Mouse (Mus musculus) liver, embryonic 11.5 days (tissue): ENCODE results near the gene Ugt1a8. TPM values are rescaled to one million over a fixed set of nuclear protein-coding genes. Genes with fewer than 3 reads are reported as not detected.

Source experiments
- ATAC-seq: fragments of 200-750 bp; cut with Nextera tagmentation; replicated peaks from 2 replicates; pipeline ENCODE4 v1.8.0; 2017; ENCODE audit warnings: moderate number of reproducible peaks, mild to moderate bottlenecking, moderate TSS enrichment, moderate library complexity; ENCODE audit not compliant: low FRiP score
- DNase-seq: peaks from one replicate; pipeline ENCODE4 v3.0.0-alpha.2; 2017; ENCODE audit warnings: low spot score
- H3K27ac ChIP-seq: fragments of 300-500 bp; sonication (generic); 2 replicates; pipeline ENCODE4 v1.5.1; 2014; ENCODE audit warnings: mild to moderate bottlenecking, low read depth, low read length, control low read depth
- H3K27me3 ChIP-seq: fragments of 300-500 bp; sonication (generic); replicated peaks from 2 replicates; pipeline ENCODE4 v1.6.1; 2014; ENCODE audit warnings: low read length, mixed read lengths; ENCODE audit not compliant: control insufficient read depth, insufficient read depth
- H3K36me3 ChIP-seq: fragments of 300-500 bp; sonication (generic); 2 replicates; pipeline ENCODE4 v1.6.1; 2014; ENCODE audit warnings: mild to moderate bottlenecking, low read length, moderate library complexity, mixed read lengths; ENCODE audit not compliant: control insufficient read depth, insufficient read depth
- H3K4me1 ChIP-seq: fragments of 300-500 bp; sonication (generic); replicated peaks from 2 replicates; pipeline ENCODE4 v1.6.1; 2014; ENCODE audit warnings: low read length, mixed read lengths; ENCODE audit not compliant: control insufficient read depth, insufficient read depth
- H3K4me2 ChIP-seq: fragments of 300-500 bp; sonication (generic); 2 replicates; pipeline ENCODE4 v1.6.1; 2014; ENCODE audit warnings: mild to moderate bottlenecking, control low read depth, moderate library complexity
- H3K4me3 ChIP-seq: fragments of 300-500 bp; sonication (generic); 2 replicates; pipeline ENCODE4 v1.5.1; 2014; ENCODE audit warnings: low read depth, low read length, control low read depth
- H3K9ac ChIP-seq: fragments of 300-500 bp; sonication (generic); 2 replicates; pipeline ENCODE4 v1.6.1; 2014; ENCODE audit warnings: low read depth, low read length, control low read depth
- H3K9me3 ChIP-seq: fragments of 300-500 bp; sonication (generic); 2 replicates; pipeline ENCODE4 v1.6.1; 2016; ENCODE audit warnings: low read length, inconsistent platforms, mixed read lengths; ENCODE audit not compliant: control insufficient read depth
- WGBS: fragments of 180-500 bp; shearing (Covaris S2); extraction: QIAGEN DNeasy Blood & Tissue Kit; methylation state at CpG from one replicate; pipeline ENCODE4 v1.1.7; 2014; 5-methylcytosine and 5-hydroxymethylcytosine counted together
- polyA plus RNA-seq: library from polyadenylated mRNA; unstranded; fragments of >200 nt; fragmentation: Nextera tagmentation; extraction: Ambion mirVana; gene quantifications from 2 replicates; pipeline ENCODE4 v1.2.1, GENCODE M21; 2014

Gene Ugt1a8
- polyA plus RNA-seq, 1 experiment from 2014 or later = not detected

DNA sequence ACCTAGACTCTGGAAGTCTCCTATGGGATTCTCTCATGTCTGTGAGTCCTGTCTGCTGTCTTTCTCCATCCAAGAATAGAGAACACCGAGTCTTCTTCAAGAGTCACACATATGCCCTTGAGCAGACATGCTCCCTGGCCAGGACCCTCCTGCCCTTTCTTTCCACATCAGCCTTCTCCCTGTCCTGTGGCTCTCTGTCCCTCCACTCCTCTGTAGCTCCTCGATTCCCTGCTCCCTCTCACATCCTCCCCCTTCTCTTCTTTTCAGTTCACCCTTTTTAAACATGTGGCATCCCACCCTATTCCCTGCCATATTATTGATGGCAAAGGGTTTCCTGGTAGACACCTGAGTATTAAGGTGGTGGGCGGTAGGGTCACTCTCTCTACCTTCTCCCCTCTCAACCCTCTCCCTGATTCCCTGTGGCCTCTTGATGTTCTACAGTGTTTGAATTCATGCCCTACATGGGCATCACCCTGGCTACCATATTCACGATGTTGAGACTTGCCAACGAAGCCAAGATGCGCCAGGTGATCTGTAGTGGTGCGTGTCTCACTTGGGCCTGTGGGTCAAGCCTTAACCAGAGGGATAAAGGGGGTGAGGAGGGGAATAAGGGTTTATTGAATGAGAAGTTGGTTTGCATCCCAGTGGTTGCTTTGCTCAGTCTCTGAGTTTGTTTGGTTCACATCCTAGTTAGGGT is 144.3 kb downstream of the Ugt1a8 start:
- no peak overlapping the region for H3K4me2 ChIP-seq
- no peaks in the 10 kb centered on the region for H3K27me3 ChIP-seq
- no peaks in the 10 kb centered on the region for H3K4me1 ChIP-seq
- H3K9me3 ChIP-seq = peaks cover 92% of the 10 kb centered on the region
- no peak for ATAC-seq
- no peak overlapping the region for H3K9ac ChIP-seq
- no peak for DNase-seq
- H3K27ac ChIP-seq = no peak overlapping the region
- no peak overlapping the region for H3K4me3 ChIP-seq
- WGBS = 61% methylated on average over 7 of the region's 7 CpGs
- no peaks in the 10 kb centered on the region for H3K36me3 ChIP-seq

DNA sequence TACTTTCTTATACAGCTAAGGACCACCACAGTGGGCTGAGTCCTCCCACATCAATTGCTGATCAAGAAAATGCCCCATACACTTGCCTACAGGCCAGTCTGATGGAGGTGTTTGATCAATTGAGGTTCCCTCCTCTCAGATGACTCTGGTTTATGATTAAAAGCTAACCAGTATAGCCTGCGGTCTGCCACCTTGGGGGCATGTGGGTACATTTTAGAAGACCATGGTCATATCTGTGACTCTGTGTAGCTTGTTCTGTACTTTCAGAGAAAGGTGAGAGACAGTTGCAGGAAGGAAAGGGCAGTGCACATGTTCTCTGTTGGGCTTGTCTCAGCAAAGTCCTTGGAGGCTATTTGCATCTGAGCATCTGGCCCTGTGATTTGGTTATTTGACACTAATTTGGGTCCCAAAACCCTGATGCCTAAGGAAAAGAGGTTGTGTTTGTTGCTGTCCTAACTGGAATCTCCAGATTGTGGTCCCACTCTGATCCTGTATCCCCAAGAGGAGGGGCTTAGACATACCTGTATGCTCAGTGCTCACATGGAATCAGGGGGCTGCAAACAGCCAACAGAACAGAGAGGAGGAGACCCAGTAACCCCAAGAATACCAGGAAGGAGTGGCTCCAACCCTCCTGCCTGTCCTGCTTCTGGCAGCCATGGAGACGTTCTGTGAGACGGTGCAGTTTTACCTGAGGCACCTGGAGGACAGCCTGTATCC is 145.2 kb downstream of the Ugt1a8 start:
- H3K4me1 ChIP-seq = no peaks in the 10 kb centered on the region
- no peaks in the 10 kb centered on the region for H3K27me3 ChIP-seq
- no peaks in the 10 kb centered on the region for H3K36me3 ChIP-seq
- DNase-seq (no peak), ATAC-seq (no peak)
- no peak overlapping the region for H3K27ac ChIP-seq
- H3K4me2 ChIP-seq = no peak overlapping the region
- 48% methylated on average over 3 of the region's 3 CpGs for WGBS
- H3K9ac ChIP-seq = no peak overlapping the region
- peaks cover 94% of the 10 kb centered on the region for H3K9me3 ChIP-seq
- H3K4me3 ChIP-seq = no peak overlapping the region

DNA sequence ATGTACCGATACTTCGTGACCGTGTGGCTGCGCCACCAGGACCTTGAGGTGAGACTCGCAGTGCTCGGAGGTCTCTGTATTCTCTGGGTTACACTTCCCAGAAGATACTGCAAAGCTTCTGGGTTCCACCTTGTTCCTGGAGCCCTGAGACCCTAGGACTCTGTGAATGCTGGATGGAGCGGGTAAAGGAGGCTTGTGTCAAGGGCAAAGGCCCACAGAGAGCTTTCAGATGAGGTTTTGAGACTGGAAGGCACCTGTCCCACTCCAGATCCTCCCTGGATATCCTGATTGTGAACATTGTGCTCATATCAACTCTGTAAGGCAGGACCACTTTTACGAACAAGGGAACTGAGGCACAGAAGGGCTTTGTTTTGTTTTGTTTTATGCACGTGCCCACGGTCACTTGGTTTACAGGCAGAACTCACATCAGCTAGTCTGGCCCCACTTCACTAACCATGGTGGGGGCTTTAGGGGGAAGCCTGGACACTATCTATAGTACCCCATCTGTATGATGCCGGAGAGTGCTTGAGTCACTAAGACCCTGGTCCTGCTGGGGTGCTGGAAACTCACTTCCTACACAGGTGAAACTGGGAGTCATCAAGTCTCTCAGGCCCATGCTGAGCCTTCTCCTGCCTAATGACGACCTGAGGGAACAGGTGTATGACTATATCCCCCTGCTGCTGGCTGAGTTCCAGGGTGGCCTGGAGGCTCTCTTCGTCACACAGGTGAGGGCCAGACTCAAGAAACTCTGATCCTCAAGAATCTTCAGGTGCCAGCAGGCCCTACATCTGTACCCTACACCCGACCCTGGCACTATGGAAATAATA is 146.0 kb downstream of the Ugt1a8 start:
- H3K27me3 ChIP-seq = no peaks in the 10 kb centered on the region
- H3K9me3 ChIP-seq = peaks cover 94% of the 10 kb centered on the region
- H3K4me2 ChIP-seq = no peak overlapping the region
- no peak overlapping the region for H3K4me3 ChIP-seq
- ATAC-seq (no peak), DNase-seq (no peak)
- H3K4me1 ChIP-seq = no peaks in the 10 kb centered on the region
- 65% methylated on average over 14 of the region's 14 CpGs for WGBS
- no peak overlapping the region for H3K27ac ChIP-seq
- no peak overlapping the region for H3K9ac ChIP-seq
- H3K36me3 ChIP-seq = no peaks in the 10 kb centered on the region

DNA sequence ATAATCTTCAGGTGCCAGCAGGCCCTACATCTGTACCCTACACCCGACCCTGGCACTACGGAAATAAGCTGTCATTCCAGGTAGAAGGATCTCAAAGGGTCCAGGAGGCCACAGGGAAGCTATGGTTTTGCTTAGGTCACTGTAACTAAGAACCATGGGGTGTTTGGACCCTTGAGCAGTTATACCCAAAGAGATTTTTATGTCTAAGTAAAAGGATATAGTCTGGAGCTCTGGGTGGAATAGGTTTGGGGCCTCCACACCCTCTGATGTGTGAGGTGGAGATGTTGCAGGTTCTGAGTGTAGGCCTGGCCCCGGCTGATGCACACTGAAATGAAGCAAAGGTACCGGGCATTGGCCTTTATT is 146.6 kb downstream of the Ugt1a8 start:
- H3K4me3 ChIP-seq = no peak overlapping the region
- no peaks in the 10 kb centered on the region for H3K36me3 ChIP-seq
- WGBS = 60% methylated on average over 4 of the region's 4 CpGs
- DNase-seq (no peak), ATAC-seq (no peak)
- H3K27ac ChIP-seq = no peak overlapping the region
- no peak overlapping the region for H3K4me2 ChIP-seq
- no peaks in the 10 kb centered on the region for H3K4me1 ChIP-seq
- peaks cover 94% of the 10 kb centered on the region for H3K9me3 ChIP-seq
- H3K27me3 ChIP-seq = no peaks in the 10 kb centered on the region
- H3K9ac ChIP-seq = no peak overlapping the region

DNA sequence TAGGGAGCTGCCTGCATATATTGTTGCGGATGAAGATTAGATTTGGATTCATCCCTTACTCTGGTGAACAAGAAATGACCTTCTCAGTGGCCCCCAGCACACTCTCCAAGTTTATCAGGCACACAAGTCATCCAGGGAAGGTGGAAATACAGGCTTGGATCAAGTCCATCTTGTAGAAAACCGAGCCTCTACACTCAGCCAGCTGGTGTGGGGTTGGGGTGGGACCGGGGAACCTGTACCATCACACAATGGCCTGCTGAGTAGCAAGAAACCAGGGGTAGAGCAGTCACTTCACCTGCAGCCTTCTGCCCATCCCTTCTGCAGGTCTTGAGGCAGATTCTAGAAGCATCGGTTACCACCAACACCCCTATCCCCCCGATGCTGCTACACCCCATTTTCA is 147.0 kb downstream of the Ugt1a8 start:
- Histone ChIP-seq H3K4me3 (no peak overlapping the region), H3K27me3 (no peaks in the 10 kb centered on the region), H3K9ac (no peak overlapping the region), H3K9me3 (peaks cover 94% of the 10 kb centered on the region), H3K36me3 (no peaks in the 10 kb centered on the region), H3K4me2 (no peak overlapping the region), H3K27ac (no peak overlapping the region), H3K4me1 (no peaks in the 10 kb centered on the region)
- ATAC-seq (no peak), DNase-seq (no peak)
- WGBS = 39% methylated on average over 5 of the region's 5 CpGs

DNA sequence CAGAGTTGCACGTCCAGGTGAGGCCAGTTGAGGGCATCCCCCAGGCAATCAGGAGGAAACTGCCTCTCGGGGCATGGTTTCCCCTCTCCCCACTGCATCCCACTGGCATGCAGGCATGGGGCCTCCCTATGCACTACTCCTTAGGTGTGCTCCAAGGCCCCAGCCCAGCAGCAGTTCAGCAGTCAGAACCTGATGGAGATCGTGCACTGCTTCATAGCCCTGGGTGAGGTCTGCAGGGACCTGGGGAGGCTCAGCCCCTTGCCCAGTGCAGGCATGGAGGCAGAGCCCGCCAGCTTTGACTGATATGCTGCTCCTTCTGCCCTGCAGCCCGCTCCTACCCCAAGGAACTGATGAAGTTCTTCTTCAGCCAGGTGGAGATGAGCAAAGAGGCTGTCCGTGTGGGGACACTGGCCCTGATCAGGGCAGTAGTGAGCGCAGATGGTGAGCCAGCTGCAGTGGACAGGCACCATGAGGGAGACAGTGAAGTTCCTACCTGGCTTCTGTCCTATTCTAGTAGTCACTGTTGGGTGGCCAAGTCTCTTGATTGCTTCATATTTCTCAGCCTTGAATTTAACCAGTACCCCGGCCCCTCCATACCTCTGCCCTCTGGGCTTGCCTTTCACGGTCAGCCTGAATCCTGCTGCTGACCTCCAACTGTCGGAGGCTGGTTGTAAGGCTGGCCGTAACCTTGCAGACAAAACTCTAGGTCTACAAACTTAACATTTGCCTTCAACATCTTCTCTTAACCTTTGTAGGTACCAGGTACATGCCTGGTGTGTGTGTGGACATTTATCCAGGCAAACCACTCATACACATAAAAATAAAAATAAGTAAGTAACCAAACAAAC is 147.7 kb downstream of the Ugt1a8 start:
- no peak for ATAC-seq
- Histone ChIP-seq H3K36me3 (no peaks in the 10 kb centered on the region), H3K9me3 (peaks cover 93% of the 10 kb centered on the region), H3K4me3 (no peak overlapping the region), H3K4me1 (no peaks in the 10 kb centered on the region), H3K27me3 (no peaks in the 10 kb centered on the region), H3K4me2 (no peak overlapping the region), H3K27ac (no peak overlapping the region), H3K9ac (no peak overlapping the region)
- no peak for DNase-seq
- 56% methylated on average over 11 of the region's 11 CpGs for WGBS

DNA sequence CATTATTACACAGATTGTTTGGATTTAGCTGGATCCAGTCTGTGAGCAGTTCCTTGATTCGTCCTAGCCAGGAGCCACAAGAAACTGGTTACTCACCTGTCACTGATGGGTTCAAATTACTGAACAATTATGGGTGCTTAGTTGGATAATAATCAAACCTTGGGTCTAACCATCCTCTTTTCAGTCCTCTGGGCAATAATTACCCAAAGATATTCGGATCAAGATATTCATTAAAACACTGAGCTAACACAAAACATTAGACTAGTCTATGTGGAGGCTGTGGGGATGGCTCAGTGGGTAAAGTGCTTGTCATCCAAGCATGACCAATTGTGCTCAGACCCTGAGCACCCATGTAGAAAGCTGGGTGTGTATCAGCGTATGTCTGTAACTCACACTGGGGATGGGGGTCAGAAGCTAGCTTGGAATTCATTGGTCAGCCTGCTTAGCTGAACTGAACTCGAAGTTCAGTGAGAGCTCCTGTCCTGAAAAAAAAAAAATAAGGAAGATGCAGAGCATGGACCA is 148.3 kb downstream of the Ugt1a8 start:
- no peak for ATAC-seq
- Histone ChIP-seq H3K36me3 (no peaks in the 10 kb centered on the region), H3K27me3 (no peaks in the 10 kb centered on the region), H3K4me3 (no peak overlapping the region), H3K4me1 (no peaks in the 10 kb centered on the region), H3K9me3 (peaks cover 93% of the 10 kb centered on the region), H3K4me2 (no peak overlapping the region), H3K9ac (no peak overlapping the region), H3K27ac (no peak overlapping the region)
- WGBS = 57% methylated on average over 4 of the region's 4 CpGs
- DNase-seq = no peak

DNA sequence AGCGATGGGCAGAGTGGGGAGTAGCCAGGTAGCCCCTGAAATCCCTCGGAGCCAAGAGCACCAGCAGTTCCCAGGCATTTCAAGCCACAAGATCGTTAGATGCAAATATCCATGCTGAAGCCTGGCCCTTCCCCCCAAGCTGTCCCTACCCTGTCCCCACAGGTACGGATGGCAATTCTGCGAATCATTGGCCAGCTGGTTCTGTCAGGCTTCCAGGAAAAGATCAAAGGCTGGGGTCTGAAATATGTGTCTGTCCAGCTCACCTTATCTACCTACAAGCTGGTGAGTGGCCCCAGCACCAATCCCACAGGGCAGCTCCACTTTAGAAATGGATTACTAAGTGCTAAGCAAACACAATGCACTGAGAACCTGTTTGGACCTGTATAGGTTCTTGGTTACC is 149.7 kb downstream of the Ugt1a8 start:
- DNase-seq = no peak
- no peaks in the 10 kb centered on the region for H3K27me3 ChIP-seq
- ATAC-seq = no peak
- H3K4me2 ChIP-seq = no peak overlapping the region
- H3K27ac ChIP-seq = no peak overlapping the region
- no peaks in the 10 kb centered on the region for H3K4me1 ChIP-seq
- no peaks in the 10 kb centered on the region for H3K36me3 ChIP-seq
- peaks cover 84% of the 10 kb centered on the region for H3K9me3 ChIP-seq
- no peak overlapping the region for H3K9ac ChIP-seq
- WGBS = 68% methylated on average over 5 of the region's 5 CpGs
- H3K4me3 ChIP-seq = no peak overlapping the region
